Mouse (Mus musculus): ENCODE results near the gene Sh3tc1. TPM values are rescaled to one million over a fixed set of nuclear protein-coding genes. Genes with fewer than 3 reads are reported as not detected.

The Sh3tc1 gene
- polyA plus RNA-seq, 1 experiment from 2014 or later: 2.3 TPM

DNA sequence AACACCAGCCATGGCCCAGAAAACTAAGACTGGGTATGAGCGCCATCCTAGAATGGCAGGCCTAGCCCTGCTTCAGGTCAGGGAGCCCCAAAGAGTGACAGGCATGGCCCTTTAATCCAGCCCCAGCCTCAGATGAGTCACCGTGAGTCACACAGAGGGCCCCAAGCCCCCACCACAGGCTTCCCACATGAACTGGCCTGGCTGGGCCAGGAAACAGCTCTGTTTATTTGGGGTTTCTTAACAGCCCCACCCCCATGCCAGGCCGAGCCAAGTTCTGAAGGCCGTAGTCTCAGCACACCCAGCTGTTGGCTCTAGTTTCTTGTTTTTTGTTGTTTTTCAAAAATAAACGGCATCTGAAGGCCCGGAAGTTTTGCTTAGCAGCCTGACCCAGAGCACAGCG lies 66.7 kb downstream of the Sh3tc1 start:
- Histone ChIP-seq H3K4me2 (no peak overlapping the region), H3K4me3 (ENCODE audit: low read depth, low read length) (no peak overlapping the region), H3K4me1 (ENCODE audit: control insufficient read depth, insufficient read depth, low read length) (no peaks in the 10 kb centered on the region), H3K27me3 (ENCODE audit: control insufficient read depth, insufficient read depth, low read length) (peaks cover 5% of the 10 kb centered on the region), H3K27ac (ENCODE audit: low read depth, low read length) (no peak overlapping the region), H3K9ac (ENCODE audit: low read length) (no peak overlapping the region), H3K9me3 (ENCODE audit: control insufficient read depth, low read length) (no peaks in the 10 kb centered on the region), H3K36me3 (ENCODE audit: control insufficient read depth, insufficient read depth, low read length) (no peaks in the 10 kb centered on the region)
- no peak for ATAC-seq (ENCODE audit: low FRiP score)
- WGBS: 74% methylated on average over 7 of the region's 7 CpGs
- DNase-seq (ENCODE audit: low spot score, missing footprints): no peak

DNA sequence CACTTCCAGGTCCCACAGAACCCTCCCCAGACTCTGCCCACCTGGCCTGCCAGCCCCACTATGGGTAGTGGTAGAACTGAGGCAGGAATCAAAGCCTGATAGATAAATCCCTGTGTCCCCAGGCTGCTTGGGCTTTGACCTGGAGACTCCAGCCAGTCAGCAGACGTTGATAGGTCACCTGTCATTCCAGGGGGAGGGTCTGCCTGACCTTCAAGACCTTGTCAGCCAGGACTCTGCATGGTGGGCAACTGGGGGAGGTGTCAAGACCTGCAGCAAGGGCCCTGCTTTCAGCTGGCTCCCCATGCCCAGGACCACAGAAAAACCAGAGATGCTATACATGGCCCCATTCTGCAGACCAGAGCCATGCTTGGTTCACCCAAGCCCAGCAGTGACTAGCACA lies 67.2 kb downstream of the Sh3tc1 start:
- H3K4me3 ChIP-seq (ENCODE audit: low read depth, low read length): no peak overlapping the region
- H3K27ac ChIP-seq (ENCODE audit: low read depth, low read length): no peak overlapping the region
- ATAC-seq (ENCODE audit: low FRiP score) (no peak), DNase-seq (ENCODE audit: low spot score, missing footprints) (peak; percentile 56)
- H3K27me3 ChIP-seq (ENCODE audit: control insufficient read depth, insufficient read depth, low read length): no peaks in the 10 kb centered on the region; the same call in 1 of the 2 replicates
- no peaks in the 10 kb centered on the region for H3K4me1 ChIP-seq (ENCODE audit: control insufficient read depth, insufficient read depth, low read length)
- 72% methylated on average over 1 of the region's 1 CpGs for WGBS
- no peak overlapping the region for H3K9ac ChIP-seq (ENCODE audit: low read length)
- H3K9me3 ChIP-seq (ENCODE audit: control insufficient read depth, low read length): no peaks in the 10 kb centered on the region
- H3K4me2 ChIP-seq: no peak overlapping the region
- no peaks in the 10 kb centered on the region for H3K36me3 ChIP-seq (ENCODE audit: control insufficient read depth, insufficient read depth, low read length)

DNA sequence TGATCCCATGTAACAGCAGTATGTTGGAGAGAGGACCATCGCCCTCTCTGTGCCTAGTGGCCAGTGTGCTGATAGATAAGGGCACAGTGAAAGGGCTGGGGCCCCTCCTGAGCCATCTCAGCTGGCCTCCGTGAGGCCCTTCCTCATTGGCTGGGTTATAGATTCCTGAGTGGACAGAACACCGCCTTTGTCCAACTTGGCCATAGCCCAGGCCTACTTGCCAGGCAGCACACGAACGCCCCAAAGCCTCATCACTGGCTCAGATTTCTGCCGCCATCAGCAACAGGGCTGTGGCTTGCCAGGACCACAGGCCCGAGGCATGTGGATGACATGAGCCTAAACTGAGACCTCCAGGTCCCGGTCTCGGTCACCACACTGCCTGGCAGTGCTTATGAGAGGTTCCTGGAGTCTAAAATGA lies 68.3 kb downstream of the Sh3tc1 start:
- WGBS: 78% methylated on average over 9 of the region's 9 CpGs
- H3K4me2 ChIP-seq: no peak overlapping the region
- ATAC-seq (ENCODE audit: low FRiP score): no peak
- H3K27me3 ChIP-seq (ENCODE audit: control insufficient read depth, insufficient read depth, low read length): no peaks in the 10 kb centered on the region
- no peak overlapping the region for H3K27ac ChIP-seq (ENCODE audit: low read depth, low read length)
- no peaks in the 10 kb centered on the region for H3K36me3 ChIP-seq (ENCODE audit: control insufficient read depth, insufficient read depth, low read length)
- no peak overlapping the region for H3K9ac ChIP-seq (ENCODE audit: low read length)
- DNase-seq (ENCODE audit: low spot score, missing footprints): peak; percentile 56
- no peak overlapping the region for H3K4me3 ChIP-seq (ENCODE audit: low read depth, low read length)
- no peaks in the 10 kb centered on the region for H3K9me3 ChIP-seq (ENCODE audit: control insufficient read depth, low read length)
- H3K4me1 ChIP-seq (ENCODE audit: control insufficient read depth, insufficient read depth, low read length): no peaks in the 10 kb centered on the region

DNA sequence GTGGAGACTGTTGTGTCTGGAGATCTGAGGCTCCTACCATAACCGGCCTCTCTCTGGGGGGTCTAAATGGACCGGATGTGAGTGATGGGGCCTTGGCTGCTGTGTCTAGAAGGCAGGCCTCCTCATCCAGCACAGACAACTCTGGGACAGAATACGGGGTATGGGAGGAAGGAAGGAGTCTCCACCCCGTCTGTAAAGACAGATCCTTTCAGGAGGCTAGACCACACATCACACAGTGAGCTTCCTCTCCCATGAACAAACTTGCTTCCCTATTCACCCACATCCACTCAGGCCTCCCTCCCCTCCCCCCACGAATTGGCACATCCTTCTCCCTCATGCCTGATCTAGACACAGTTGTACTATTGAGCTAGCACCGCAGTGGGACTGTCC lies 69.4 kb downstream of the Sh3tc1 start:
- Histone ChIP-seq H3K4me3 (ENCODE audit: low read depth, low read length) (no peak overlapping the region), H3K27ac (ENCODE audit: low read depth, low read length) (no peak overlapping the region), H3K9ac (ENCODE audit: low read length) (no peak overlapping the region), H3K27me3 (ENCODE audit: control insufficient read depth, insufficient read depth, low read length) (no peaks in the 10 kb centered on the region), H3K4me1 (ENCODE audit: control insufficient read depth, insufficient read depth, low read length) (no peaks in the 10 kb centered on the region), H3K4me2 (no peak overlapping the region), H3K9me3 (ENCODE audit: control insufficient read depth, low read length) (no peaks in the 10 kb centered on the region), H3K36me3 (ENCODE audit: control insufficient read depth, insufficient read depth, low read length) (no peaks in the 10 kb centered on the region)
- peak; percentile 85 for DNase-seq (ENCODE audit: low spot score, missing footprints)
- 62% methylated on average over 6 of the region's 6 CpGs for WGBS
- ATAC-seq (ENCODE audit: low FRiP score): no peak; the same call in 1 of the 2 replicates

- Histone ChIP-seq H3K4me1 (ENCODE audit: control insufficient read depth, insufficient read depth, low read length) (no peaks in the 10 kb centered on the region), H3K4me2 (no peak overlapping the region)
Observed at GRCm38 (mm10) chr5:35669747-35670411, 69.9 kb downstream of the Sh3tc1 start.

GRCm38 (mm10) chr5:35666152-35666551 lies 73.6 kb downstream of the Sh3tc1 start:
- Histone ChIP-seq H3K9me3 (ENCODE audit: control insufficient read depth, low read length) (no peaks in the 10 kb centered on the region), H3K27me3 (ENCODE audit: control insufficient read depth, insufficient read depth, low read length) (no peaks in the 10 kb centered on the region), H3K27ac (ENCODE audit: low read depth, low read length) (no peak overlapping the region), H3K4me2 (no peak overlapping the region), H3K36me3 (ENCODE audit: control insufficient read depth, insufficient read depth, low read length) (no peaks in the 10 kb centered on the region), H3K9ac (ENCODE audit: low read length) (no peak overlapping the region), H3K4me1 (ENCODE audit: control insufficient read depth, insufficient read depth, low read length) (no peaks in the 10 kb centered on the region), H3K4me3 (ENCODE audit: low read depth, low read length) (no peak overlapping the region)
- ATAC-seq (ENCODE audit: low FRiP score): no peak
- 92% methylated on average over 7 of the region's 7 CpGs for WGBS
- no peak for DNase-seq (ENCODE audit: low spot score, missing footprints)

More at GRCm38 (mm10) chr5:35669747-35670411, 69.9 kb downstream of the Sh3tc1 start:
- no peak overlapping the region for H3K9ac ChIP-seq (ENCODE audit: low read length)
- no peak for DNase-seq (ENCODE audit: low spot score, missing footprints)
- WGBS: 37% methylated on average over 11 of the region's 11 CpGs
- no peaks in the 10 kb centered on the region for H3K36me3 ChIP-seq (ENCODE audit: control insufficient read depth, insufficient read depth, low read length)
- ATAC-seq (ENCODE audit: low FRiP score): 0 out of 2 replicates have a peak, but pooled peaks have one; percentile 33
- no peaks in the 10 kb centered on the region for H3K27me3 ChIP-seq (ENCODE audit: control insufficient read depth, insufficient read depth, low read length)
- H3K4me3 ChIP-seq (ENCODE audit: low read depth, low read length): no peak overlapping the region
- H3K27ac ChIP-seq (ENCODE audit: low read depth, low read length): no peak overlapping the region
- H3K9me3 ChIP-seq (ENCODE audit: control insufficient read depth, low read length): no peaks in the 10 kb centered on the region

- ATAC-seq (ENCODE audit: low FRiP score): no peak
- no peaks in the 10 kb centered on the region for H3K9me3 ChIP-seq (ENCODE audit: control insufficient read depth, low read length)
- WGBS: 89% methylated on average over 9 of the region's 9 CpGs
- H3K9ac ChIP-seq (ENCODE audit: low read length): no peak overlapping the region
- H3K27me3 ChIP-seq (ENCODE audit: control insufficient read depth, insufficient read depth, low read length): no peaks in the 10 kb centered on the region
- no peak overlapping the region for H3K27ac ChIP-seq (ENCODE audit: low read depth, low read length)
- H3K36me3 ChIP-seq (ENCODE audit: control insufficient read depth, insufficient read depth, low read length): no peaks in the 10 kb centered on the region
- no peak overlapping the region for H3K4me2 ChIP-seq
- no peak for DNase-seq (ENCODE audit: low spot score, missing footprints)
- no peaks in the 10 kb centered on the region for H3K4me1 ChIP-seq (ENCODE audit: control insufficient read depth, insufficient read depth, low read length)
- H3K4me3 ChIP-seq (ENCODE audit: low read depth, low read length): no peak overlapping the region
Observed at GRCm38 (mm10) chr5:35662021-35662545, 77.7 kb downstream of the Sh3tc1 start.

DNA sequence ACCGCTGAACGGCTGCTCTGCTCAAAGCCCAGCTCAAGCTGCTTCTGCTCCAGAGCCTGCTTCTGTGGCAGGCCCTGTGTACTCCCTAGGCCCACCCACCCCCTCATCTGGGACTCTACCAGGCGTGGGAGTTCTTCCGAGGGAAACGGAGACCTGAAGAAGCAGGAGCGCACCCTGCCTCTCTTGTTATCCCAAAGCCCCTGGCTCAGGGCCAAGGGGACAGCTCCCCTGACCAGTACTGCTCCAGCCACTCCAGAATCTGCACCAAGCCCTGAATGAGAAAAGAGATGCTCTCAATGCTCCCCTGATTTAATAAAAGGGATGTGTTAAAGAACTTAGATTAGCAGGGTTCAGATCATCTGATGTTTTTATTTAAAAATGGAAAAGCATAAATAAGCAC lies 78.6 kb downstream of the Sh3tc1 start:
- ATAC-seq (ENCODE audit: low FRiP score): no peak
- no peak overlapping the region for H3K4me2 ChIP-seq
- H3K4me3 ChIP-seq (ENCODE audit: low read depth, low read length): no peak overlapping the region
- no peak for DNase-seq (ENCODE audit: low spot score, missing footprints)
- no peak overlapping the region for H3K27ac ChIP-seq (ENCODE audit: low read depth, low read length)
- no peaks in the 10 kb centered on the region for H3K36me3 ChIP-seq (ENCODE audit: control insufficient read depth, insufficient read depth, low read length)
- no peak overlapping the region for H3K9ac ChIP-seq (ENCODE audit: low read length)
- no peaks in the 10 kb centered on the region for H3K9me3 ChIP-seq (ENCODE audit: control insufficient read depth, low read length)
- no peaks in the 10 kb centered on the region for H3K27me3 ChIP-seq (ENCODE audit: control insufficient read depth, insufficient read depth, low read length)
- WGBS: 82% methylated on average over 6 of the region's 6 CpGs
- H3K4me1 ChIP-seq (ENCODE audit: control insufficient read depth, insufficient read depth, low read length): no peaks in the 10 kb centered on the region

DNA sequence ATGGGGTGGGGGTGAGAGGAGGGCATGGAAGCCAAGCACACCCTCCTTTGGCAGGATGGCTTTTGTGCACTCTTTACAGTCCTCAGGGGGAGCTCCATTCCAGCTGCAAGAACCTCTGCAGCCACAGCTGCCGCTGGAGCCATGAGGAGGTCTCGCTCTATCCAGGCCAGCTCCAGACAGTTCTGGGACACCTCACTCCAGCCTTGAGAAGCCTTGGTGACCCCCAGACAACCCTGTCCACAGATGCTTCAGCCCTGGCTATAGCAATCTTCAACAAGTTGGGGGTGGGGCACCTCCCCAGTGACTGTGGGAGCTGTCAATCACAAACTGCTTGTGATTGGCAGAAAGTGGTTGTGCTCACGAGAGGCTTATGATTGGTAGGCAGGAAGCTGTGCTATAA lies 80.3 kb downstream of the Sh3tc1 start:
- no peak overlapping the region for H3K27ac ChIP-seq (ENCODE audit: low read depth, low read length)
- ATAC-seq (ENCODE audit: low FRiP score): no peak

More for the DNA sequence above, 80.3 kb downstream of the Sh3tc1 start:
- no peaks in the 10 kb centered on the region for H3K9me3 ChIP-seq (ENCODE audit: control insufficient read depth, low read length)
- H3K9ac ChIP-seq (ENCODE audit: low read length): no peak overlapping the region
- no peaks in the 10 kb centered on the region for H3K27me3 ChIP-seq (ENCODE audit: control insufficient read depth, insufficient read depth, low read length)
- no peak overlapping the region for H3K4me2 ChIP-seq
- no peaks in the 10 kb centered on the region for H3K4me1 ChIP-seq (ENCODE audit: control insufficient read depth, insufficient read depth, low read length)
- 63% methylated on average over 3 of the region's 3 CpGs for WGBS
- H3K4me3 ChIP-seq (ENCODE audit: low read depth, low read length): no peak overlapping the region
- H3K36me3 ChIP-seq (ENCODE audit: control insufficient read depth, insufficient read depth, low read length): no peaks in the 10 kb centered on the region
- DNase-seq (ENCODE audit: low spot score, missing footprints): no peak

Data from midbrain, embryonic 11.5 days (tissue).